Mouse (Mus musculus) forebrain, embryonic 16.5 days (tissue): ENCODE data around the gene Ufsp1. TPM values are rescaled to one million over a fixed set of nuclear protein-coding genes. Genes with fewer than 3 reads are reported as not detected.

Experiments used
- ATAC-seq: fragments of 200-750 bp; cut with Nextera tagmentation; 2 replicates; pipeline ENCODE4 v1.8.0; 2017; ENCODE audit warnings: mild to moderate bottlenecking, moderate library complexity
- H3K27ac ChIP-seq: fragments of 300-500 bp; sonication (generic); 2 replicates; pipeline ENCODE4 v1.5.1; 2014; ENCODE audit warnings: low read length, control low read depth
- H3K27me3 ChIP-seq: fragments of 300-500 bp; sonication (generic); replicated peaks from 2 replicates; pipeline ENCODE4 v1.6.1; 2014; ENCODE audit warnings: low read length; ENCODE audit not compliant: control insufficient read depth, insufficient read depth
- H3K36me3 ChIP-seq: fragments of 300-500 bp; sonication (generic); 2 replicates; pipeline ENCODE4 v1.6.1; 2014; ENCODE audit not compliant: control insufficient read depth, insufficient read depth
- H3K4me1 ChIP-seq: fragments of 300-500 bp; sonication (generic); replicated peaks from 2 replicates; pipeline ENCODE4 v1.6.1; 2014; ENCODE audit warnings: low read length; ENCODE audit not compliant: control insufficient read depth, insufficient read depth
- H3K4me2 ChIP-seq: fragments of 300-500 bp; sonication (generic); 2 replicates; pipeline ENCODE4 v1.6.1; 2014; ENCODE audit warnings: mild to moderate bottlenecking, low read length, control low read depth
- H3K4me3 ChIP-seq: fragments of 300-500 bp; sonication (generic); replicated peaks from 2 replicates; pipeline ENCODE4 v1.5.1; 2014; ENCODE audit warnings: mild to moderate bottlenecking, low read length, control low read depth
- H3K9ac ChIP-seq: fragments of 300-500 bp; sonication (generic); replicated peaks from 2 replicates; pipeline ENCODE4 v1.6.1; 2014; ENCODE audit warnings: low read depth, low read length, control low read depth
- H3K9me3 ChIP-seq: fragments of 300-500 bp; sonication (generic); 2 replicates; pipeline ENCODE4 v1.6.1; 2016; ENCODE audit warnings: low read length; ENCODE audit not compliant: control insufficient read depth
- WGBS: fragments of 180-500 bp; shearing (Covaris S2); extraction: QIAGEN DNeasy Blood & Tissue Kit; methylation state at CpG from one replicate; pipeline ENCODE4 v1.1.7; 2014; 5-methylcytosine and 5-hydroxymethylcytosine counted together
- polyA plus RNA-seq: library from polyadenylated mRNA; unstranded; fragments of >200 nt; fragmentation: Nextera tagmentation; extraction: Ambion mirVana; gene quantifications from 2 replicates; pipeline ENCODE4 v1.2.1, GENCODE M21; 2015

Gene Ufsp1
- polyA plus RNA-seq, 1 experiment from 2014 or later, result 8.9 TPM

DNA sequence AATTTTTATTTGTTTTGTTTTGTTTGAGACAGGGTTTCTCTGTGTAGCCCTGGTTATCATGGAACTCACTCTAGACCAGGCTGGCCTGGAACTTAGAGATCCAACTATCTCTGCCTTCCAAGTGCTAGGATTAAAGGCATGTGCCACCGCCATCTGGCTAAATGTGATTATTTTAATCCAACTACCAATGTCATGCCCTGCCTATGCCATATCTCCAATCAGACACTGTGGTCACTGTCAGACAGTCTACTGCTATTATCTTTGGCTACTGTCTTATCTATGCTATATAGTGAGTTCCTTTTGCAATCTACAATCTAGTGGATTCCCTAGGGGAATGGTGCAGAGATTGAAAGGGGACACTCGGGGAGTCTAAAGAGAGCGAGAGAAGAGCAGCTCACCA is 26.6 kb downstream of the Ufsp1 start:
- no peaks in the 10 kb centered on the region for H3K4me1 ChIP-seq
- peaks cover 2% of the 10 kb centered on the region; the same call in 1 of the 2 replicates for H3K36me3 ChIP-seq
- H3K27ac ChIP-seq, result no peak overlapping the region
- no peaks in the 10 kb centered on the region for H3K27me3 ChIP-seq
- no peak overlapping the region for H3K4me3 ChIP-seq
- 100% methylated on average over 3 of the region's 3 CpGs for WGBS
- H3K4me2 ChIP-seq, result no peak overlapping the region
- H3K9ac ChIP-seq, result no peak overlapping the region
- ATAC-seq, result no peak
- no peaks in the 10 kb centered on the region for H3K9me3 ChIP-seq

DNA sequence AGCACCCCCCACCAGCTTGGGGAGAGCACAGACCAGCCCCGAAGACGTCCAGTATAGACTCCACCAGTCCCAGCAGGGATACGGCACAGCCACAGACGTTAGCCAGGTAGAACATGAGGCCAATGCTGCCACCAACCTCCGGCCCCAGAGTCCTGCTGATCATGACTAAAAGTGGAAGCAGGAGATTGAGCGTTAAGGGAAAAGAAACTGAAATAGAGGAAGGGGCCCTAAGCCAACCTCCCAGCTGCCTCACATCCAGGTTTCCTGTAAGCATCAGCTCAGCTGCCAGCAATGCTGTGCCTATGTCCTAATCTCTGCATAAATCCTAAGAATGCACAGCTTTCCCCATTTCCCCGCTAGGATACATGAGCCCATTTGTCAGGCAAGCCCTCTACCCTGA is 36.5 kb downstream of the Ufsp1 start:
- no peak overlapping the region for H3K9ac ChIP-seq
- H3K4me2 ChIP-seq, result no peak overlapping the region
- no peaks in the 10 kb centered on the region for H3K27me3 ChIP-seq
- H3K9me3 ChIP-seq, result no peaks in the 10 kb centered on the region
- H3K4me3 ChIP-seq, result no peak overlapping the region
- WGBS, result 90% methylated on average over 7 of the region's 7 CpGs
- H3K27ac ChIP-seq, result no peak overlapping the region
- ATAC-seq, result no peak
- H3K4me1 ChIP-seq, result peaks cover 10% of the 10 kb centered on the region
- H3K36me3 ChIP-seq, result no peaks in the 10 kb centered on the region

DNA sequence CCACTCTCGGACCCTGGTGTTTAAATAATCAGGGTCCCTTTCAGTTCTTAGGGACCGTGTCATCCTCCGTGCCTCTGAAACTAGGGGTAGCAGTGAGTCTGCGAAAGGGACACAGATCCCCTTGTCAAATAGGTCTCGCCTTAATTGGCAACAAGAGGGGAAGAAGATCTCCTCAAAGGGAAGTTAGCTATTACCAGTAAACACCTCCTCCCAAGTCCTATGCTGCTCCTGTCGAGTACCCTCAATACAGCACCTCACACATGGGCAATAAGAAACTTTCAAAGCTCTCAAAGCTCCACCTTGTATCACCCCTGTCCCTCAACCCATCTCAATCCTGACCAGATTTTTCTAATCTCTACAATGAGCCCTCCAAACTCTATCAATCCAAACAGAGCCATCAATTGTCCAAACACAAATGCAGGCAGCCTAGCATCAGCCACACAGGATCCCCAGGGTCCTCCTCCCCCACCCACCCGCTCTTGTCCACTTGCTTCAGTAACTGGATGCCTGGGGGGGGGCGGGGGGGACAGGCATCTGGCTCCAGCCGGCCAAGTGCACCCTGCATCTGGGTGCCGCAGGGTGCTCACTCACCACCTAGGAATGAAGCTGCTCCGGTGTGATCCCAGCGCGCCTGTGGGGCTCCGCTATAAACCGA is 38.6 kb downstream of the Ufsp1 start:
- 14% methylated on average over 15 of the region's 15 CpGs for WGBS
- Histone ChIP-seq H3K27me3 (no peaks in the 10 kb centered on the region), H3K9me3 (no peaks in the 10 kb centered on the region), H3K27ac (peak overlapping the region; percentile 37; the same call in 1 of the 2 replicates), H3K36me3 (no peaks in the 10 kb centered on the region), H3K4me2 (peak overlapping the region; percentile 92), H3K4me3 (peak overlapping the region; percentile 77), H3K4me1 (peaks cover 10% of the 10 kb centered on the region), H3K9ac (peak overlapping the region; percentile 87)
- ATAC-seq, result no peak

GRCm38 (mm10) chr5:137333512-137334174 is 39.2 kb downstream of the Ufsp1 start, which contains the start of gene Slc12a9:
Gene Slc12a9, minus strand, starts transcription at chr5:137333597.
- Histone ChIP-seq H3K9ac (peak within 1 kb of the TSS; percentile 87), H3K9me3 (no peaks in the 10 kb centered on the region), H3K27ac (peak within 1 kb of the TSS; percentile 37; the same call in 1 of the 2 replicates), H3K4me1 (peaks cover 12% of the 10 kb centered on the region), H3K27me3 (no peaks in the 10 kb centered on the region), H3K4me2 (peak within 1 kb of the TSS; percentile 92), H3K36me3 (no peaks in the 10 kb centered on the region), H3K4me3 (peak within 1 kb of the TSS; percentile 77)
- peak; percentile 87 for ATAC-seq
- WGBS, result under 1% methylated on average over 44 of the region's 44 CpGs

DNA sequence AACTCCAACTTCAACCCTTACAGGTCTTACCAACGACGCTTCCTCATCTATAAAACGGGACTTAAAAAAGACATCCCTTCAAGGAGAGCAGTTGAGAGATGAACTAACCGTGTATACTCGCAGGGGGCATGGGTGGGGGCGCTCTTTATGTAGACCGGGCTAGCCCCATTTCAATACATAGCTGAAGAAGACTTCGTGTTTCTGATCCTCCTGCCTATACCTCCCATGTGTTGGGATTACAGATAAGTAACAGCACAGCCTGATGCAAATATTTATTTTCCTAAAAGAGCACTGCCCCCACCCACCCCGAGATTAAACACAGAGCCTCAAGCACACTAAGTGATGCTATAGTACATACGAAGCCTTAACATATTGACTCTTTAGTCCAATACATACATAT is 39.9 kb downstream of the Ufsp1 start:
- ATAC-seq, result no peak
- Histone ChIP-seq H3K27ac (no peak overlapping the region), H3K36me3 (no peaks in the 10 kb centered on the region), H3K9ac (no peak overlapping the region), H3K9me3 (no peaks in the 10 kb centered on the region), H3K4me3 (no peak overlapping the region), H3K27me3 (no peaks in the 10 kb centered on the region), H3K4me1 (peaks cover 18% of the 10 kb centered on the region), H3K4me2 (no peak overlapping the region)
- 60% methylated on average over 10 of the region's 10 CpGs for WGBS

GRCm38 (mm10) chr5:137335066-137335465 is 40.6 kb downstream of the Ufsp1 start:
- Histone ChIP-seq H3K9me3 (no peaks in the 10 kb centered on the region), H3K36me3 (no peaks in the 10 kb centered on the region), H3K4me1 (peaks cover 24% of the 10 kb centered on the region), H3K9ac (no peak overlapping the region), H3K27ac (no peak overlapping the region), H3K27me3 (no peaks in the 10 kb centered on the region), H3K4me2 (no peak overlapping the region), H3K4me3 (no peak overlapping the region)
- 65% methylated on average over 6 of the region's 6 CpGs for WGBS
- no peak for ATAC-seq

DNA sequence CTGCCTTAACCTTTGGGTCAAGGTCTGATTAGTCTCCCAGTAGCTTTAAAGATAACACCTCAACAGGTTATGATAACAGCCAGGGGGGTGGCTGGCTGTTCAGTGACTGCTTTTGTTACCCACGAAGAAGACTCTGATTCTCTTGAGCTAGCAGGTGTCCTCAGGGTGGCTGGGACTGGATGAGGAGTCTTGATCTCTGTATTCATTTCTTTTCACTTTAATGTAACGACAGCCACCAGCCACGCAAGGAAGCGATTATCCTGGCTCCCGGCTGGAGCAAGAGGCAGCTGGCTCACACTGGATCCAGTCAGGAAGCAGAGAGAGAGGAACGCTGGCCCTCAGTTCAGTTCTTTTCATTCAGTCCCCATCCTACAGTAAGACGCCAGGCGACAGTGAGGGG is 42.8 kb downstream of the Ufsp1 start:
- Histone ChIP-seq H3K4me2 (no peak overlapping the region), H3K27ac (no peak overlapping the region), H3K9me3 (no peaks in the 10 kb centered on the region), H3K27me3 (no peaks in the 10 kb centered on the region), H3K9ac (no peak overlapping the region), H3K36me3 (no peaks in the 10 kb centered on the region), H3K4me3 (no peak overlapping the region), H3K4me1 (peaks cover 24% of the 10 kb centered on the region)
- WGBS, result 52% methylated on average over 8 of the region's 8 CpGs
- ATAC-seq, result no peak

DNA sequence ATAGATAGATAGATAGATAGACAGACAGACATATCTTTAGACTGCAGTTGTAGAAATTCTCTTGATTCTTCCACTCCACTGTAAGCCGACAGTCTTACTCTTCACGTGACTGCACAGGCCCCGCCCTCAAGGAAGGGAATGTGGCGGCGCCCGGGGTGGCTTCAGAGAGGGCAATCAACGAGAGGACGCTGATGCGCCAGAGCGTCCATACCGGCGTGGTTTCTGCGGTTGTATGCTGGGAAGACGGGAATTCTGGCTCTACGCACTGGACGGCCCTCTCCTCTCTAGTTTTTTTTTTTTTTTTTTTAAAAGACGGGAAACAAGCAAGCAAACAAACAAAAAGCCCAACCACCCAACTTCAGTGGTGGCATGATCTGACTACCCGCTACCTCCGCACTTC is 43.8 kb downstream of the Ufsp1 start:
- H3K27ac ChIP-seq, result peak overlapping the region; percentile 68
- no peaks in the 10 kb centered on the region for H3K9me3 ChIP-seq
- peak; percentile 88 for ATAC-seq
- H3K4me2 ChIP-seq, result peak overlapping the region; percentile 92
- no peaks in the 10 kb centered on the region for H3K27me3 ChIP-seq
- H3K4me1 ChIP-seq, result peaks cover 14% of the 10 kb centered on the region
- under 1% methylated on average over 19 of the region's 19 CpGs for WGBS
- peak overlapping the region; percentile 63 for H3K9ac ChIP-seq
- H3K36me3 ChIP-seq, result no peaks in the 10 kb centered on the region
- H3K4me3 ChIP-seq, result peak overlapping the region; percentile 49

- 2% methylated on average over 11 of the region's 11 CpGs for WGBS
- Histone ChIP-seq H3K36me3 (no peaks in the 10 kb centered on the region), H3K27me3 (no peaks in the 10 kb centered on the region), H3K4me1 (peaks cover 14% of the 10 kb centered on the region), H3K4me2 (peak overlapping the region; percentile 92), H3K9ac (peak overlapping the region; percentile 63), H3K4me3 (peak overlapping the region; percentile 49), H3K27ac (peak overlapping the region; percentile 68), H3K9me3 (no peaks in the 10 kb centered on the region)
- ATAC-seq, result peak; percentile 2; the same call in 1 of the 2 replicates
These were observed 44.3 kb downstream of the Ufsp1 start for GRCm38 (mm10) chr5:137338663-137339289.
